Mouse (Mus musculus): ENCODE results near the gene Dnlz.

Dnlz gene

GRCm38 (mm10) chr2:26357484-26357883 is 5.6 kb upstream of the Dnlz start:
- DNase-seq (ENCODE audit: low read depth, low spot score), result no peak

GRCm38 (mm10) chr2:26356678-26357077 is 4.8 kb upstream of the Dnlz start:
- no peak for DNase-seq (ENCODE audit: low read depth, low spot score)

- DNase-seq (ENCODE audit: low read depth, low spot score), result no peak
Observed at GRCm38 (mm10) chr2:26356231-26356630, 4.3 kb upstream of the Dnlz start.

GRCm38 (mm10) chr2:26354401-26354800 is 2.5 kb upstream of the Dnlz start:
- DNase-seq (ENCODE audit: low read depth, low spot score), result no peak

- DNase-seq (ENCODE audit: low read depth, low spot score), result no peak
Observed at GRCm38 (mm10) chr2:26353066-26353980, 1.4 kb upstream of the Dnlz start.

GRCm38 (mm10) chr2:26352291-26352910 is 491 bp upstream of the Dnlz start:
- no peak for DNase-seq (ENCODE audit: low read depth, low spot score)

- DNase-seq (ENCODE audit: low read depth, low spot score), result no peak
Observed at GRCm38 (mm10) chr2:26348241-26348640, 3.7 kb downstream of the Dnlz start.

- no peak for DNase-seq (ENCODE audit: low read depth, low spot score)
Observed at GRCm38 (mm10) chr2:26342609-26343490, 9.1 kb downstream of the Dnlz start.

- no peak for DNase-seq (ENCODE audit: low read depth, low spot score)
Observed at GRCm38 (mm10) chr2:26342044-26342443, 9.9 kb downstream of the Dnlz start.

GRCm38 (mm10) chr2:26341510-26341981 is 10.4 kb downstream of the Dnlz start:
- DNase-seq (ENCODE audit: low read depth, low spot score), result no peak

GRCm38 (mm10) chr2:26339204-26339551 is 12.7 kb downstream of the Dnlz start:
- DNase-seq (ENCODE audit: low read depth, low spot score), result no peak

GRCm38 (mm10) chr2:26338302-26339203 is 13.4 kb downstream of the Dnlz start:
- no peak for DNase-seq (ENCODE audit: low read depth, low spot score)

- no peak for DNase-seq (ENCODE audit: low read depth, low spot score)
Observed at GRCm38 (mm10) chr2:26330702-26331101, 21.2 kb downstream of the Dnlz start.

GRCm38 (mm10) chr2:26330056-26330468 is 21.8 kb downstream of the Dnlz start:
- no peak for DNase-seq (ENCODE audit: low read depth, low spot score)

GRCm38 (mm10) chr2:26329402-26329801 is 22.5 kb downstream of the Dnlz start:
- DNase-seq (ENCODE audit: low read depth, low spot score), result no peak

- no peak for DNase-seq (ENCODE audit: low read depth, low spot score)
Observed at GRCm38 (mm10) chr2:26327852-26328251, 24.1 kb downstream of the Dnlz start.

GRCm38 (mm10) chr2:26325386-26326181 is 26.3 kb downstream of the Dnlz start:
- peak; percentile 54 for DNase-seq (ENCODE audit: low read depth, low spot score)

- DNase-seq (ENCODE audit: low read depth, low spot score), result no peak
Observed at GRCm38 (mm10) chr2:26324917-26325316, 27.0 kb downstream of the Dnlz start.

- no peak for DNase-seq (ENCODE audit: low read depth, low spot score)
Observed at GRCm38 (mm10) chr2:26323589-26324325, 28.2 kb downstream of the Dnlz start.
